Mouse (Mus musculus): ENCODE data around the gene Mycbp2. TPM values are rescaled to one million over a fixed set of nuclear protein-coding genes. Genes with fewer than 3 reads are reported as not detected.

The Mycbp2 gene
- polyA plus RNA-seq, 1 experiment, result 4.9 TPM

DNA sequence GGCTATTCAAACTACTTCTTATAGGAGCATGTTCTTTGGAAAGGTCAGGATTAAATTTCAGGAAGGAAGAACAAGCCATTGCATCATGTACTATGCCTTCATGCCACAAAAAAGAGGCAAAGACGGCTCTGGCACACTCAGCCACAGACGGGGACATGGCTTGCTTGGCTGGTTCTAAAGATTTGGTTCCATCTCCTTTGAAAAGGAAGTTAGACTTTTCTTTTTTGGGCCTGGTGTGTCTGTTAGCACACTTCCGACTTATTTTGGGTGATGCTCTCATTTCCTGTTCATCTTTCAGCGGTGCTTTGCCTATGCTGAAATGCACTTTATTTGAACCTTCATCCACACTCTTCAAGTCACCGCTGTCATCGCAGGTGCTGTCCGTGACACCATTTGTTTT is 190.9 kb downstream of the Mycbp2 start:
- Histone ChIP-seq H3K4me1 (ENCODE audit: control insufficient read depth, insufficient read depth, insufficient read length, low read length) (no peaks in the 10 kb centered on the region), H3K36me3 (ENCODE audit: control insufficient read depth, insufficient read depth, low read length) (peaks cover 23% of the 10 kb centered on the region), H3K27me3 (ENCODE audit: control insufficient read depth, insufficient read depth, low read length) (no peaks in the 10 kb centered on the region), H3K27ac (ENCODE audit: insufficient read depth, low read depth, low read length) (no peak overlapping the region), H3K4me3 (ENCODE audit: low read depth, low read length) (no peak overlapping the region)
- TF ChIP-seq CTCF (IDR thresholded peaks at IDR 0.05; ENCODE audit: extremely low read depth, insufficient read length, insufficient replicate concordance, low read depth, low read length), result no peak
- TF ChIP-seq POLR2A (IDR thresholded peaks at IDR 0.05; ENCODE audit: low read depth, low read length), result no peak
- 84% methylated on average over 7 of the region's 7 CpGs for WGBS

DNA sequence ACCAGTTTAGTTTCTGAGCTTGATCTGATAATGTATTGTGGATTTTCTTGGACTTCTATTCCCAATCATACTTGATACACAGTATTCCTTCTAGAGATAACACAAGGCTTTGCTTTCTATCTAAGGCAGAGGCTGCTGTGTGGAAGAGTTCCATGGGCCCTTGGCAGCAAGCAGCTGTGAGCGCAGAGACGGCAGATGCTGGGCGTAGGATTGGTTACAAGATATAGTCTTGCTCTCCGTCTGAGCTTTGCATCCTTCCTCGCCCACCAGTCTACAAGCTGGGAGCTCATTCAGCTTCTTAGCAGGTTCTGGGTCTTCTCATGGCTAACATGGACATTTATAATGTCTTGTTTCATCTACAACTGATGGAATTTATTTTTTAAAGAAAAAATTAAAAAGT is 196.5 kb downstream of the Mycbp2 start:
- Histone ChIP-seq H3K4me3 (ENCODE audit: low read depth, low read length) (no peak overlapping the region), H3K27me3 (ENCODE audit: control insufficient read depth, insufficient read depth, low read length) (no peaks in the 10 kb centered on the region), H3K27ac (ENCODE audit: insufficient read depth, low read depth, low read length) (no peak overlapping the region), H3K4me1 (ENCODE audit: control insufficient read depth, insufficient read depth, insufficient read length, low read length) (no peaks in the 10 kb centered on the region), H3K36me3 (ENCODE audit: control insufficient read depth, insufficient read depth, low read length) (peaks cover 21% of the 10 kb centered on the region)
- TF ChIP-seq CTCF (IDR thresholded peaks at IDR 0.05; ENCODE audit: extremely low read depth, insufficient read length, insufficient replicate concordance, low read depth, low read length) (no peak), POLR2A (IDR thresholded peaks at IDR 0.05; ENCODE audit: low read depth, low read length) (no peak)
- 94% methylated on average over 5 of the region's 5 CpGs for WGBS

GRCm38 (mm10) chr14:103131991-103132390 is 214.6 kb downstream of the Mycbp2 start:
- TF ChIP-seq CTCF (IDR thresholded peaks at IDR 0.05; ENCODE audit: extremely low read depth, insufficient read length, insufficient replicate concordance, low read depth, low read length) (peak; percentile 61; the same call in 1 of the 2 replicates), POLR2A (IDR thresholded peaks at IDR 0.05; ENCODE audit: low read depth, low read length) (no peak)
- no peaks in the 10 kb centered on the region for H3K27me3 ChIP-seq (ENCODE audit: control insufficient read depth, insufficient read depth, low read length)
- WGBS, result 53% methylated on average over 2 of the region's 2 CpGs
- no peak overlapping the region for H3K27ac ChIP-seq (ENCODE audit: insufficient read depth, low read depth, low read length)
- H3K4me3 ChIP-seq (ENCODE audit: low read depth, low read length), result no peak overlapping the region
- H3K4me1 ChIP-seq (ENCODE audit: control insufficient read depth, insufficient read depth, insufficient read length, low read length), result no peaks in the 10 kb centered on the region
- peaks cover 23% of the 10 kb centered on the region for H3K36me3 ChIP-seq (ENCODE audit: control insufficient read depth, insufficient read depth, low read length)

DNA sequence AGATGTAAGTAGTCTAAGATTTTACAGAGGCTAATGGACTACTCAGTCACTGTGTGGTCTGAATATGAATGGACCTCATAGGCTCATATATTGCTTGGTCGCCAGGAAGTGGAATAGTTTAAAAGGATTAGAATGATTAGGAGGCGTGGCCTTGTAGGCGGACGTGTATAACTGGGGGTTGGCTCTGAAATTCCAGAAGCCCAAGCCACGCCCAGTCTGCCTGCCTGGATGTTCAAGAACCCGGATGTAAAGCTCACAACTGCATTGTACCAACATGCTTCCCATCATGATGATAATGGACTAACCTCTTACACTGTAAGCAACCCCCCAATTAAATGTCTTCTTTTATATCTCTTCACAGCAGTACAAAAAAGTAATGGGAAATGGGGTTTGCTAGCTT is 220.9 kb downstream of the Mycbp2 start:
- Histone ChIP-seq H3K4me1 (ENCODE audit: control insufficient read depth, insufficient read depth, insufficient read length, low read length) (no peaks in the 10 kb centered on the region), H3K27me3 (ENCODE audit: control insufficient read depth, insufficient read depth, low read length) (no peaks in the 10 kb centered on the region), H3K4me3 (ENCODE audit: low read depth, low read length) (no peak overlapping the region), H3K27ac (ENCODE audit: insufficient read depth, low read depth, low read length) (no peak overlapping the region), H3K36me3 (ENCODE audit: control insufficient read depth, insufficient read depth, low read length) (peaks cover 22% of the 10 kb centered on the region)
- 76% methylated on average over 6 of the region's 6 CpGs for WGBS
- TF ChIP-seq POLR2A (IDR thresholded peaks at IDR 0.05; ENCODE audit: low read depth, low read length), result no peak
- TF ChIP-seq CTCF (IDR thresholded peaks at IDR 0.05; ENCODE audit: extremely low read depth, insufficient read length, insufficient replicate concordance, low read depth, low read length), result no peak

GRCm38 (mm10) chr14:103114994-103115670 is 231.5 kb downstream of the Mycbp2 start:
- no peaks in the 10 kb centered on the region for H3K27me3 ChIP-seq (ENCODE audit: control insufficient read depth, insufficient read depth, low read length)
- H3K27ac ChIP-seq (ENCODE audit: insufficient read depth, low read depth, low read length), result peak overlapping the region; percentile 76
- WGBS, result 50% methylated on average over 3 of the region's 3 CpGs
- H3K4me3 ChIP-seq (ENCODE audit: low read depth, low read length), result no peak overlapping the region
- peaks cover 6% of the 10 kb centered on the region; the same call in 1 of the 2 replicates for H3K4me1 ChIP-seq (ENCODE audit: control insufficient read depth, insufficient read depth, insufficient read length, low read length)
- H3K36me3 ChIP-seq (ENCODE audit: control insufficient read depth, insufficient read depth, low read length), result peaks cover 15% of the 10 kb centered on the region
- TF ChIP-seq CTCF (IDR thresholded peaks at IDR 0.05; ENCODE audit: extremely low read depth, insufficient read length, insufficient replicate concordance, low read depth, low read length) (no peak), POLR2A (IDR thresholded peaks at IDR 0.05; ENCODE audit: low read depth, low read length) (no peak)

GRCm38 (mm10) chr14:103112606-103113363 is 233.8 kb downstream of the Mycbp2 start:
- peaks cover 6% of the 10 kb centered on the region; the same call in 1 of the 2 replicates for H3K4me1 ChIP-seq (ENCODE audit: control insufficient read depth, insufficient read depth, insufficient read length, low read length)
- no peak for TF ChIP-seq POLR2A (IDR thresholded peaks at IDR 0.05; ENCODE audit: low read depth, low read length)
- no peak for TF ChIP-seq CTCF (IDR thresholded peaks at IDR 0.05; ENCODE audit: extremely low read depth, insufficient read length, insufficient replicate concordance, low read depth, low read length)
- H3K27me3 ChIP-seq (ENCODE audit: control insufficient read depth, insufficient read depth, low read length), result no peaks in the 10 kb centered on the region
- H3K4me3 ChIP-seq (ENCODE audit: low read depth, low read length), result no peak overlapping the region
- H3K27ac ChIP-seq (ENCODE audit: insufficient read depth, low read depth, low read length), result peak overlapping the region; percentile 34; the same call in 1 of the 2 replicates
- H3K36me3 ChIP-seq (ENCODE audit: control insufficient read depth, insufficient read depth, low read length), result peaks cover 7% of the 10 kb centered on the region
- 59% methylated on average over 3 of the region's 3 CpGs for WGBS

GRCm38 (mm10) chr14:103109971-103110370 is 236.6 kb downstream of the Mycbp2 start:
- H3K4me3 ChIP-seq (ENCODE audit: low read depth, low read length), result no peak overlapping the region
- WGBS, result 84% methylated on average over 4 of the region's 4 CpGs
- H3K27me3 ChIP-seq (ENCODE audit: control insufficient read depth, insufficient read depth, low read length), result no peaks in the 10 kb centered on the region
- H3K4me1 ChIP-seq (ENCODE audit: control insufficient read depth, insufficient read depth, insufficient read length, low read length), result peaks cover 8% of the 10 kb centered on the region; the same call in 1 of the 2 replicates
- peaks cover 3% of the 10 kb centered on the region; the same call in 1 of the 2 replicates for H3K36me3 ChIP-seq (ENCODE audit: control insufficient read depth, insufficient read depth, low read length)
- no peak for TF ChIP-seq CTCF (IDR thresholded peaks at IDR 0.05; ENCODE audit: extremely low read depth, insufficient read length, insufficient replicate concordance, low read depth, low read length)
- no peak for TF ChIP-seq POLR2A (IDR thresholded peaks at IDR 0.05; ENCODE audit: low read depth, low read length)
- no peak overlapping the region for H3K27ac ChIP-seq (ENCODE audit: insufficient read depth, low read depth, low read length)

Measured in small intestine, adult 2 months (tissue).